Mouse (Mus musculus) heart, adult 11 months (tissue): ENCODE data around the gene Neurl1b.
A peak's percentile ranks its signal among the peaks of the same experiment; 100 is the strongest.

Experiments
- DNase-seq: peaks from one replicate; pipeline ENCODE4 v3.0.0; 2022

Gene Neurl1b

DNA sequence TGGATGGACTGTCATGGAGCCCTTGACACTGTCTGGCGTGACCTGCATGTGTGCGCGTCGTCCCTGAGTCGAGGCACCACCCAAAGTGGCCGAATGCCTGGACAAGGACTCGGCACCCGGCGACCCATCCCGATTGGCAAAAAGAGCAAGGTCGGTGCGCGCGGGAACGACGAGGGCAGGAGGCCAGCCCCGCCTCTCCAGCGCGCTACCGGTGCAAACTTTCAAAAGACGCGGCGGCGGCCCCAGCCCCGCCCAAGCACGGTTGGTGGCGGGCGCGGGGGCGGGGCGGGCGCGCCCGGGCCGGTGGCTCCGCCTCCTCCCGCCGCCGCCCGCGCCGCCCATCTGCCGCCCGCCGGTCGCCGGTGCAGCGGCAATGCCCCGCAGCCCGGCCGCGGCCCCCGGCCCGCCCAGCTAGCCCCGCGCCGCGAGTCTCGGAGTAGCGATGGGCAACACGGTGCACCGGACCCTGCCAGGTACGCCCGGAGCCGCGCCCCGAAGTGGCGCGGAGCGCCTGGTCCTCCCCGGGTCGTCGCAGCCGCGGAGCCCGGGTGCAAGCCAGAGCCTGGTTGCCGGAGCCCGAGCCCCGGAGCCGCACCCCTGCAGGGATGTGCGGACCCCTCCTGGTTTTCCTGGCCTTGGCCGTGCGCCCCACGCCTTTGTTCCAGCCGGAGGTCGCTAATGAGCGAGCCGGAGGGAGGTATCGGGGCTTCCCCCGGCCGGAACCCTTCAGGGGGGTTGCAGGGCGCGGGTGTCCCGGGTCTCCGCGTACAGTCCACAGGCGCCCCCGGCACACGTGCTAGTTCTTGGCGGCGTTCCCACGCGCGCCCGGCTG is at the start of gene Neurl1b:
Neurl1b (plus strand) TSS at position 307 of the 832 bp plus-strand sequence.
- DNase-seq, result peak; percentile 96

DNA sequence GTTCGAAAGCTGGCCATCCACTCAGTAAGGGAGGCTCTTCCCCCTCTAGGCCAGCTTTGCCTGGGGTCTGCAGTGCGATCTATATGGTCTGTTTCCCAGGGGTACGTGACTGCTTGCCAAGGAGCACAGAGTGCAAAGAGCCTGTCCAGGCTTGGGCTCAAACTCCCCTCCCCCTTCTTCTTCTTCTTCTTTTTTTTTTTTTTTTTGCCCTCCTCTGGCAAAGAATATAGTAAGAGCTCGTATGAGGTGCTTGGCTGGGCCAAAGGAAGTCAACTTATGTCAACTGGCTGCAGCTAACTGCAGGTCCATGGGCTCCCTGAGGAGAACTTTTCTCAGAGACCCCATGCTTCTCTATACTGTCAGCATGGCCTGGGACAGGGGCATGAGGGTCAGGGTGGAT is 47.8 kb upstream of the Neurl1b start:
- DNase-seq, result no peak

- peak; percentile 97 for DNase-seq
Observed at GRCm38 (mm10) chr17:26368336-26368992, 46.2 kb upstream of the Neurl1b start.

GRCm38 (mm10) chr17:26370521-26371245 is 43.9 kb upstream of the Neurl1b start:
- no peak for DNase-seq

DNA sequence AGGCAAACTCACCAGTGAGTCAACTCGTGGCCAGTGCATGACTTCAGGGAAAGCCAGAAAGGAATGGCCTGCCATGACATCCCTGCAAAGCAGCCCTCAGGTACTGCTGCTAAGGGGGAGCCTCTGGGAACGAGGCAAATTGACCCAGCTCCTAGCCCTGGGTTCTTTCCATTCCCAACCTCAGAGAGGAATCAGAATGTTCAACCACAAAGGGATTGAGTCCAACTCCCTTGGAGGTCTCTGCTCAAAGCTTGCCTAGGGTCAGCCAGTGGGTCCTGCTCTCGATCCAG is 43.4 kb upstream of the Neurl1b start:
- DNase-seq, result no peak

DNA sequence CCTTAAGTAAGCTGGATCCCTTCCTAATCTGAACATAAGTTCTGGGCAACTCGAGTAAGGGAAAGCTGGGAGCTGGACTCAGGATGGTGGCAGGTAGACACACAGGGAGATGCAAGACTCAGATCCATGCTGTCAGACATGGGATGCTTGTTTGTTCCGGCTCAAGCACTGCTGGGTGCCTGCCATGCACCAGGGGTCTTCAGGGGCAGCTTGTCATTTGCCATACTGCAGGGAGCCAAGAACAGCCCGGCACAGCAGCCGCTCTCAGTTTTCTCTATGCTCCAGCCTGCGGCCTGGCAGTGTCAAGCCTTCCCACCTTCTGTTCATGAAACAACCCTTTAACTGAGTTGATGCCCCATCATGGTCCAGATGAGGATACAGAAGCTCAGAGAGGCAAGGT is 41.4 kb upstream of the Neurl1b start:
- DNase-seq, result no peak

GRCm38 (mm10) chr17:26376416-26376815 is 38.2 kb upstream of the Neurl1b start:
- no peak for DNase-seq

DNA sequence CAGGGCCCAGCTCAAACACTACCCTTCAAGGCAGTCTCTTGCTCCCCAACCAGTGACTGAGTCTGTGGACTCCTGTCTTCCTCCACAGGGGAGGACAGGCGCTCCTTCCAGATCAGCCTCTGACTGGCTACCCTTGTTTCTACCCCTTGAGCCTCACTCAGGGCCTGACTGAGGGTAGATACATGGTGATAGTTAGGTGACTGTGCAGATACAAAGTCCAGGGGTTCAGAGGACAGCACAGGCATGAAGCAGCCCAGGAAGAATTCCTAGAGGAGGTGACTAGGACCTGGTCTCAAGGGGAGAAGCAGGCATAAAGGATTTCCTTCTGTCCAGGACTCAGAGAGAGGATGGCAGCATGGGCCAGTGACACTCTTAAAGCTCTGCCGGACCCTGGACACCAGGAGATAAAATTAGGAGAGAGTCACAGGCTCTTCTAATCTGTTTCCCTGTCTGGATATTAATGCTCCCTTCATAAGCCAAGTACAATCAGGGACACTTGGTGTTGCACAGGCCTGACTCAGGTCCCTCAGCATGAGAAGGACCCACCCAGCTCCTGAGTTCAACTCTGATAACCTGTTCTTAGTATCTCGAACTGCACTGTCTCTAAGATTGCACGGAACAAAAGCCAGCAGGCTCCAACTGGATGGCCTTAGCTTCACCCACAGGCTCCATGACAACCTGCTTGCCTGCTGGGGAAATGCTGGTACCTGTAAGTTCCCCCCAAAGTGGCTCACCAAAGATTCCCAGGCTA is 37.5 kb upstream of the Neurl1b start:
- no peak for DNase-seq

- DNase-seq, result no peak
Observed at GRCm38 (mm10) chr17:26380280-26380985, 34.2 kb upstream of the Neurl1b start.

DNA sequence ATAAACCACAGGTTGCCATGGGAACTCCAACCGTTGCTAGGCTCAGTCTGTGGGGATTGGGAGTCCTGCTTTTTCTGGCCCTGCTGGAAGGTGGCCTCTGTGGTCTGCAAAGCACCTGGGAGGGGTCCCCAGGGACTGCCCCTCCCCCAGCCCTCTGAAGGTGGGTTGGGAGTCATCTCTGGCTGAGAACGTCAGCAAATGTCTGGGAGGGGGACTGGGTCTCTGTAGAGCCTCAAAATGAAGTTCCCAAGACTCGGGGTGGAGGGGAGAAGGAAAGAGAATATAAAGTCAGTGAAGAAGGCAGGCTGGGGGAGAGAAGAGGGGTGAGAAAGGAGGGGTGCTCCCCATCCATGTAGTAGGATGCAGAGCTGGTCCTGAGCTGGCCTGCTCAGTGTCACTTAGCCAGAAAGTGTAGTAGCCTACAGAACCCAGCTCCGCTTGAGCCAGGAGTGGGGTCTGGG is 33.6 kb upstream of the Neurl1b start:
- peak; percentile 92 for DNase-seq

DNA sequence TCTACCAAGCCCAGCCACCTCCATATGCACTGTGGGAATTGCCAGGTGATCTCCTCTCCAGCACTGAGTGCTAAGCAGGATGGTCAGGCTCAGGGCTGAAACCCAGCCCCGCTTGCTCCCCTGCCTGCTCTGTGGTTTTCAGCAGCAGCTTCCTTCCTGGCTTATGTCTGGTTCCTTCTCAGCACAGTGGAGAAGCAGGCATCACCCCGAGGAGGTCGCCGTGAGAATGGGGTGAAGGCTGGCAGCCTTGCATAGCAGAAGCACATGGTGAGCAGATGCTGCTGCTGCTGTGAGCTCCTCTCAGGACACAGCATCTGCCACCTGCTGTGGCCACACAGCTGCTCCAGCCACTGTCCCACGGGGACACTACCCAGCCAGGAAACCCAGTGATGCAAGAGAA is 33.0 kb upstream of the Neurl1b start:
- DNase-seq, result no peak

DNA sequence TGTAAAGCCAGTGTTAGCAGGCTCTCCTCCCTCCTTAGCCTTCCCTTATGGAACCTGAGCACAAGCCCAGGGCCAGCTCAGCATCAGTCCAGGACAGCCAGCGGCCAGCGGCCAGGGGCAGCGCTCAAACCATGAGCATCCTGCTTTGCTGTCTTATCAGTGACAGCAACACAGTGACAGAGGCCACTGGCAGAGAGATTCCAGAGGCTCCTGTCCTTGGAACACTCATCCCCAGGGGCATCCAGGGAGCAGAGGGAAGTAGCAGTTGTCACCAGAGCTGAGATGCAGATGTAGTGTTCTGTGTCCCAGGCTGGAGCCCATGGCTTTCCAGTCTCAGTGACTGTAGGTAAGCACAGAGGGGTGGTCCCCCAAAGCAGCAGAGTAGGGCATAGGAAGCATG is 32.5 kb upstream of the Neurl1b start:
- no peak for DNase-seq

GRCm38 (mm10) chr17:26382687-26383086 is 31.9 kb upstream of the Neurl1b start:
- DNase-seq, result no peak

DNA sequence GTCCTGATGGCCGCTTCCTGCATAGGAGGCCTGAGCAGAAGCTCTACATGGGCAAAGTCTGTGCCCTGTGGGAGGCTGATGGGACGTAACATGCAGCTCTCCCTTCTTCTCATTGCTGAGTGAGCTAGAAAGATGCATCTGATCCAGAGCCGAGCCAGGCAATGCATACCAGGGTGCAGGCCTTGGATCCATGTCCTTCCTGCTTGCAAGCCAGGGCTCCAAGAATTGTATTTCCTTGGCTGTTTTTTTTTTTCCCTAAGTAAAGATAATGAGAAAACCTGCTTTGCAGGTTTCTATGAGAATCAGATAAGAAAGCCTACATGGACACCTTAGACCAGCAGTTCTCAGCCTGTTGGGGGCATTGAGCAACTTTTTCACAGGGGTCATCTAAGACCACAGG is 30.5 kb upstream of the Neurl1b start:
- no peak for DNase-seq

DNA sequence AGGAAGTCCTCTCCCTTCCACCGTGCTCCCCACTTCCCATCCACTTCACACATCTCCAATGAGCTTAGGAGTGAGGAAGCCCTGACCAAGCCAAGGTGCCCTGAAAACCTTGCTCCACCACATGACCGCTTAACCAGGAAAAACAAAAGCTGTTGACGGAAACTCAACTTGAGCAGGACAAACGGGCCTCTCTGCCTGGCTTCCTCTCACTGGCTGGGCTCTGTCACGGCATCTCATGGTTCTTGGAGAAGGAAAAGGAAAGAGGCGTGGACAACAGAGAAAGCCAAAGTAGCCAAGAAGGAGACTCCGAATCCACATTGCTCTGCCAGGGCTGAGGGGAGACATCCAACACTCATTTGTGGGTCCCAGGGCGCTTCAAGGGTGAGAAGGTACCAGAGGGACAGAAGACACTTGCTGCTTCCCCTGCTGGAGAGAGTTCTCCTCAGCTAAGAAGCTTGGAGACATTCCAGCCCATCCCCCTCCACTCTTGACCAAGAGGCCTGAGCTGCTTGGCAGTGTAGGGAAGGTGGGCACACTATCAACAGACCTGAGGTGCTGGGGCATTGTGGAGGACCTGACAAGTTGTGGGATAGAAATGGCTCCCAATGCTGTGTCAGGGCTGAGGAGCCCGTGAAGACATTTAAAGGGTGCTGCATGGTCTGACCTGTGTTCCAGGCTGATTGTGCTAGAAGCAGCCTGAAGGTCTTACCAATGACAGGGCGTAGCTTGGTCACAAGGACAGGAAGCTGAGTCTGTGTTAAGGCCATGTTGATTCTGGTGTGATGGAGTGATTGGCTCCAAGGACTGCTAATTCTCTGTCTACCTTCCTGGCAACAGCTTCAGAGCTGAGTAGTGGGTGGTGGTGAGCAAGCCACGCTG is 29.1 kb upstream of the Neurl1b start:
- DNase-seq, result peak; percentile 99

DNA sequence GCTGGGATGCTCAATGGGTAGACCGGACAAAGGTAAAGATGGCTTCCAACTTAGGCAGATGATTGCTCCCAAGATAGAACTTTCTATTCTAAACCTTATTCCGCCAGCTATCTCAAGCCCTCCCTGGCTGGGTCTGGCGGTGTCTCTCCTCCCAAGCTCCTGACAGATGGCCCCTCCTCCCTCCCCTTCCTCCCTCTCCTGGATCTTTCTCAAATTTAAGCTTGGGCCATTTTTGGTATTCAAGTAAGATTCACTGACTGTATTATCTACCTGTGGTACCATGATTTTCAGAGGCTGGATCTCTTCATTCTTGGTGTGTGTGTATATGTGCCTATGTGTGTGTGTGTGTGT is 28.5 kb upstream of the Neurl1b start:
- DNase-seq, result no peak

DNA sequence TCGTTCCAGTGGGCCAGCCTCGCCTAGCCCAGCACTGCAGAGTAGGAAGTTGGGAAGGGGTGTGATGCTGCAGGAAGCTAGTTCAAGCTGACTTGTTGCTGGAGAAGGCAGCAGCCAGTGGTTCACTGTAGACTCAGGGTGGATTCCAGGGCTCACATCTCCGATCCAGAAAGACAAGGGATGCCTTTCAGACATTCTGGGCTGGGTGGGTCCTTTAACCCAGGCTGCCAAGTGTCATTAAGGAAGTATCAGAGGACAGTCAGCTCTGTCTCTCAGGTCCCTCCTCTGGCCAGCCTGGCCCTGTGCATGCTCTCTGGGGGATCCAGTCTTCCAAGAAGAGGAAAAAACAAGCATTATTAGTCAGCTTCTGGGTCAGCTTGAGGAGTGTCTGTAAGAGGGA is 26.5 kb upstream of the Neurl1b start:
- DNase-seq, result peak; percentile 97

DNA sequence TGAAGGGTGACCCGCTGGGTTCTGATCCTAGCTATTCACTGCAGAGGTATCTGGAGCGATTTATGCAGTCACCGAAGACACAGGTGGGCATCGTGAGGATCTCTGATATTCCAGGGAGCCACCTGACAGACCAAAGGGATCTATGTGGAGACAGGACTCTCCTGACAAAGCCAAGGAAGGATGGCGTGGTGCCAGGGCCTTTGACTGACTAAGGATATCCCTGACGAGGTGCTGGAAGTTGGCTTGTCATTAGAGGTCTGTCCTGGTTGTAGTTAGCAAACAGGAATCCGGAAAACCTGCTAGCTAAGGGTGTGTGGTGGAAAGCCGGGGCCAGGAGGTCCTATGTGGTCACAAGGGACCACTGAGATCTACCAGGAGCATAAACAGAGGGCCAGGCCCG is 25.4 kb upstream of the Neurl1b start:
- peak; percentile 98 for DNase-seq

- no peak for DNase-seq
Observed at GRCm38 (mm10) chr17:26390666-26391065, 24.0 kb upstream of the Neurl1b start.

DNA sequence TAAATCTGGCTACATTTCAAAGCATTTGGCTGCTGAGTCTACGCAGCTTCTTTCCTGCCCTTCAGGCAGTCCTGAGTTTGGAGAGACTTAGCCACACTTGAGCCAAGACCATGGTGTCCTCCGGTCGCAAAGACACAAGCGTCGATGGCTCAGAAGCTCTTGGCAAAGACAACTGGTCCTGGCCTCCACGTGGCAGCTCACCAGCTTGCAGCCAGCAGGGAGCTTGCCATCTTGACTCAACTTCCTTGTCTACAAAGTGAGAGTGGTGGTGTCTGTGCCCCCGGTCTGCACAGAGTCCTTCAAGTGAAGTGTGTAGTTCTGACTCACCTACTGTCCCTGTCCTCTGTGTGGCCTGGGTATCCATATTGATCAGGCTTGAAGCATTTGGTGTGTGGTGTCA is 22.3 kb upstream of the Neurl1b start:
- DNase-seq, result no peak

DNA sequence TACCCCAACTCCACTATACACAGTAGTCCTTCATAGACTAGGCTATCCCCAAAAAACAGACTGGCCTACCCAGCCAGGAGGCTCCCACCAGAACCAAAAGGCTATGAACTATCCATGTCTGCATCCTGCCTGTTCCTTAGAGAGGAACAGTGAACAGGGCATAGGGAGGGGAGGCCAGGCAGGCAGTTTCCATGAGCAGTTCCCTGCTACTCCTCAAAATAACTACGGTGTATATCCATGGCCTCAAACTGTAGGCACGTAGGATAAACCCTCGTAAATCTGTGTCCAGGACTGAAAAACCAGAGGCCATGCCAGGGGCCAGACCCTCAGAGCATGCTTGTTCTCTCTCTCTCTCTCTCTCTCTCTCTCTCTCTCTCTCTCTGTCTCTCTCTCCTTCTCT is 17.9 kb upstream of the Neurl1b start:
- no peak for DNase-seq

DNA sequence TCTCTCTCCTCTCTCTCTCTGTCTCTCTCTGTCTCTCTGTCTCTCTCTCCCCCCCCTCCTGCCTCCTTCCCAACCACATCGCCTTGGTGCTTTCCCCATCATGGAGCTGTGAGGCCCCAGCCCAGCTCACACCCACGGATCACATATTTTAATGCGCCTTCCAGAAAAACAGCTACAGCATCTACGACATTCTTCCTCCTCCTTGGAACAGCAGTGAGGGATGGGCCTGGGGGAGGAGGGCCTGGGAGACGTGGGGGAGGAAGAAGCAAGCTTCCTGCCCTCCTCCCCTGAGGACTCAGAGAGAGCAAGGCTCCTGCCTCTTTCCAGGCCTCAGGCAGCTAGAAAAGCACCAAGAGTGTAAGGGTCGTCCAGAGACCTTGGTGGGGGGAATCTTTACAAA is 17.3 kb upstream of the Neurl1b start:
- DNase-seq, result peak; percentile 98
